Mouse (Mus musculus) erythroblast, embryonic 14.5 days (primary cell): ENCODE data around the gene Il1rl2.

ENCODE experiments used
- GATA1 ChIP-seq: IDR thresholded peaks from 2 replicates; pipeline ENCODE4 v1.6.1; 2012; ENCODE audit warnings: low read length, inconsistent platforms, mixed read lengths
- TAL1 ChIP-seq: IDR thresholded peaks from 3 replicates; pipeline ENCODE4 v1.6.1; 2012; ENCODE audit warnings: low read length, inconsistent platforms, mixed read lengths

- TF ChIP-seq GATA1, result no peak
- TF ChIP-seq TAL1, result no peak
Measured at GRCm38 (mm10) chr1:40278720-40279119, 45.7 kb upstream of the Il1rl2 start.
